Mouse (Mus musculus): ENCODE measurements around the gene Tcf7l1. TPM values are rescaled to one million over a fixed set of nuclear protein-coding genes. Genes with fewer than 3 reads are reported as not detected.

Tcf7l1 gene
- polyA plus RNA-seq, 2 experiments, result 3.1 TPM

- H3K4me1 ChIP-seq (replicated peaks; ENCODE audit: control insufficient read depth in 2 of 2, insufficient read depth in 2 of 2, low read length in 1 of 2), result peaks cover 2 to 11% of the 10 kb centered on the region in 2 experiments; a peak in 3 of 4 replicates
- WGBS (ENCODE audit: insufficient replicate concordance), result 10% methylated on average over 1 of the region's 1 CpGs
- no peak overlapping the region for H3K27ac ChIP-seq
Observed at GRCm38 (mm10) chr6:72601732-72602131, 187.3 kb downstream of the Tcf7l1 start.

GRCm38 (mm10) chr6:72600771-72601170 lies 188.3 kb downstream of the Tcf7l1 start:
- no peak overlapping the region for H3K4me2 ChIP-seq (ENCODE audit: low read depth)
- peaks cover 1% of the 10 kb centered on the region; the same call in 1 of the 2 replicates for H3K36me3 ChIP-seq (replicated peaks; ENCODE audit: control insufficient read depth, insufficient read depth, low read depth)
- no peak overlapping the region for H3K9ac ChIP-seq (replicated peaks)
- H3K9me3 ChIP-seq (ENCODE audit: control insufficient read depth, low read length), result no peaks in the 10 kb centered on the region
- no peak for TF ChIP-seq CTCF (IDR thresholded peaks at IDR 0.05; ENCODE audit: low read depth)
- peaks cover 2 to 11% of the 10 kb centered on the region in 2 experiments; a peak in 3 of 4 replicates for H3K4me1 ChIP-seq (replicated peaks; ENCODE audit: control insufficient read depth in 2 of 2, insufficient read depth in 2 of 2, low read length in 1 of 2)
- DNase-seq (ENCODE audit: low read depth in 3 of 3, low spot score in 3 of 3) (no peak), ATAC-seq (ENCODE audit: insufficient read depth) (no peak)
- no peak overlapping the region for H3K4me3 ChIP-seq (ENCODE audit: insufficient read depth in 1 of 2, low read depth in 2 of 2, low read length in 2 of 2)
- no peak overlapping the region for H3K27ac ChIP-seq
- H3K27me3 ChIP-seq (ENCODE audit: control insufficient read depth, insufficient read depth, low read length), result no peaks in the 10 kb centered on the region
- WGBS (ENCODE audit: insufficient replicate concordance), result 79% methylated on average over 12 of the region's 12 CpGs

More at GRCm38 (mm10) chr6:72601732-72602131, 187.3 kb downstream of the Tcf7l1 start:
- Histone ChIP-seq H3K27me3 (ENCODE audit: control insufficient read depth, insufficient read depth, low read length) (no peaks in the 10 kb centered on the region), H3K36me3 (replicated peaks; ENCODE audit: control insufficient read depth, insufficient read depth, low read depth) (peaks cover 7% of the 10 kb centered on the region), H3K4me2 (ENCODE audit: low read depth) (no peak overlapping the region), H3K9ac (replicated peaks) (no peak overlapping the region), H3K9me3 (ENCODE audit: control insufficient read depth, low read length) (no peaks in the 10 kb centered on the region), H3K4me3 (ENCODE audit: insufficient read depth in 1 of 2, low read depth in 2 of 2, low read length in 2 of 2) (no peak overlapping the region)
- TF ChIP-seq EP300 (IDR thresholded peaks at IDR 0.05; ENCODE audit: low read depth) (no peak), CTCF (IDR thresholded peaks at IDR 0.05; ENCODE audit: low read depth) (peak; percentile 92)
- peak; percentile 53 to 58 (median 56) for DNase-seq (ENCODE audit: low read depth in 3 of 3, low spot score in 3 of 3)
- no peak for ATAC-seq (ENCODE audit: insufficient read depth)

- 68% methylated on average over 6 of the region's 6 CpGs for WGBS (ENCODE audit: insufficient replicate concordance)
Observed at GRCm38 (mm10) chr6:72600216-72600615, 188.8 kb downstream of the Tcf7l1 start.

GRCm38 (mm10) chr6:72598791-72599557 lies 190.1 kb downstream of the Tcf7l1 start:
- WGBS (ENCODE audit: insufficient replicate concordance), result 25% methylated on average over 12 of the region's 12 CpGs
- H3K9ac ChIP-seq (replicated peaks), result peak overlapping the region; percentile 71
- no peak for DNase-seq (ENCODE audit: low read depth in 3 of 3, low spot score in 3 of 3)
- no peaks in the 10 kb centered on the region for H3K9me3 ChIP-seq (ENCODE audit: control insufficient read depth, low read length)
- no peak overlapping the region for H3K27ac ChIP-seq
- no peaks in the 10 kb centered on the region for H3K27me3 ChIP-seq (ENCODE audit: control insufficient read depth, insufficient read depth, low read length)
- H3K4me3 ChIP-seq (ENCODE audit: insufficient read depth in 1 of 2, low read depth in 2 of 2, low read length in 2 of 2), result peak overlapping the region; percentile 69 to 80
- H3K4me1 ChIP-seq (replicated peaks; ENCODE audit: control insufficient read depth in 2 of 2, insufficient read depth in 2 of 2, low read length in 1 of 2), result peaks cover 2 to 11% of the 10 kb centered on the region in 2 experiments; a peak in 3 of 4 replicates
- ATAC-seq (ENCODE audit: insufficient read depth), result peak; percentile 26; the same call in 1 of the 2 replicates
- no peaks in the 10 kb centered on the region for H3K36me3 ChIP-seq (replicated peaks; ENCODE audit: control insufficient read depth, insufficient read depth, low read depth)
- H3K4me2 ChIP-seq (ENCODE audit: low read depth), result peak overlapping the region; percentile 77
- no peak for TF ChIP-seq EP300 (IDR thresholded peaks at IDR 0.05; ENCODE audit: low read depth)
- no peak for TF ChIP-seq CTCF (IDR thresholded peaks at IDR 0.05; ENCODE audit: low read depth)

More at GRCm38 (mm10) chr6:72600216-72600615, 188.8 kb downstream of the Tcf7l1 start:
- Histone ChIP-seq H3K4me1 (replicated peaks; ENCODE audit: control insufficient read depth in 2 of 2, insufficient read depth in 2 of 2, low read length in 1 of 2) (peaks cover 2 to 11% of the 10 kb centered on the region in 2 experiments; a peak in 3 of 4 replicates), H3K9ac (replicated peaks) (no peak overlapping the region), H3K27me3 (ENCODE audit: control insufficient read depth, insufficient read depth, low read length) (no peaks in the 10 kb centered on the region), H3K4me2 (ENCODE audit: low read depth) (no peak overlapping the region), H3K36me3 (replicated peaks; ENCODE audit: control insufficient read depth, insufficient read depth, low read depth) (no peaks in the 10 kb centered on the region; the same call in 1 of the 2 replicates), H3K9me3 (ENCODE audit: control insufficient read depth, low read length) (no peaks in the 10 kb centered on the region), H3K4me3 (ENCODE audit: insufficient read depth in 1 of 2, low read depth in 2 of 2, low read length in 2 of 2) (no peak overlapping the region), H3K27ac (no peak overlapping the region)
- ATAC-seq (ENCODE audit: insufficient read depth), result no peak
- TF ChIP-seq EP300 (IDR thresholded peaks at IDR 0.05; ENCODE audit: low read depth) (no peak), CTCF (IDR thresholded peaks at IDR 0.05; ENCODE audit: low read depth) (no peak)
- DNase-seq (ENCODE audit: low read depth in 3 of 3, low spot score in 3 of 3), result no peak
